Mouse (Mus musculus): ENCODE measurements around the gene Sdk2. TPM values are rescaled to one million over a fixed set of nuclear protein-coding genes. Genes with fewer than 3 reads are reported as not detected.
A peak's percentile ranks its signal among the peaks of the same experiment; 100 is the strongest.

The Sdk2 gene
- total and polyA plus RNA-seq, 3 experiments: 1.2 to 4.8 (median 1.3) TPM

- Histone ChIP-seq H3K4me3 (replicated peaks in 1 of 3; ENCODE audit: low read depth in 2 of 3, low read length in 2 of 3, poor library complexity in 1 of 3) (no peak overlapping the region), H3K4me1 (ENCODE audit: control insufficient read depth in 1 of 2, insufficient read depth in 2 of 2) (peaks cover 2 to 15% of the 10 kb centered on the region in 2 experiments; a peak in 3 of 4 replicates), H3K36me3 (replicated peaks in 1 of 2; ENCODE audit: control insufficient read depth in 1 of 2, insufficient read depth in 1 of 2, low read length in 1 of 2) (no peaks in the 10 kb centered on the region), H3K27me3 (replicated peaks) (no peaks in the 10 kb centered on the region), H3K4me2 (ENCODE audit: insufficient read depth, low read depth, poor library complexity, severe bottlenecking) (no peak overlapping the region), H3K9ac (ENCODE audit: insufficient read depth, low read depth) (no peak overlapping the region), H3K9me3 (replicated peaks; ENCODE audit: low read length) (peaks cover 25% of the 10 kb centered on the region), H3K79me2 (replicated peaks; ENCODE audit: control insufficient read depth, extremely low read depth, insufficient read depth, poor library complexity, severe bottlenecking) (no peaks in the 10 kb centered on the region), H3K27ac (ENCODE audit: insufficient read depth, low read depth) (no peak overlapping the region)
- TF ChIP-seq CTCF (conservative IDR thresholded peaks at IDR 0.05 in 1 of 2, IDR thresholded peaks at IDR 0.05 in 1 of 2; ENCODE audit: low read depth in 2 of 2, low read length in 2 of 2) (peak; percentile 41 to 54; a peak in 3 of 4 replicates), POLR2A (IDR thresholded peaks at IDR 0.05; ENCODE audit: low read depth, low read length) (no peak), ELF1 (IDR thresholded peaks at IDR 0.05; ENCODE audit: low read depth, low read length) (no peak)
- in situ Hi-C loops (cut with MboI; ENCODE audit: low pct_ligation_motif_present, low pct_unique_long_range_greater_than_20kb, low sequenced_read_pairs) (loop anchor here (10.0 kb wide), 1 partner anchor 186 kb away; no protein-coding TSS in a partner anchor), dilution Hi-C loops (cut with MboI; ENCODE audit: extremely low pct_ligation_motif_present, extremely low pct_unique_long_range_greater_than_20kb, low sequenced_read_pairs) (no loop called here)
- no peak for DNase-seq (ENCODE audit: extremely low read depth)
These were observed 4.0 kb upstream of the Sdk2 start for GRCm38 (mm10) chr11:114070881-114071280.

- Histone ChIP-seq H3K4me3 (replicated peaks in 1 of 3; ENCODE audit: low read depth in 2 of 3, low read length in 2 of 3, poor library complexity in 1 of 3) (no peak overlapping the region), H3K79me2 (replicated peaks; ENCODE audit: control insufficient read depth, extremely low read depth, insufficient read depth, poor library complexity, severe bottlenecking) (no peaks in the 10 kb centered on the region), H3K27me3 (replicated peaks) (no peaks in the 10 kb centered on the region), H3K36me3 (replicated peaks in 1 of 2; ENCODE audit: control insufficient read depth in 1 of 2, insufficient read depth in 1 of 2, low read length in 1 of 2) (no peaks in the 10 kb centered on the region), H3K9ac (ENCODE audit: insufficient read depth, low read depth) (no peak overlapping the region), H3K27ac (ENCODE audit: insufficient read depth, low read depth) (no peak overlapping the region), H3K4me2 (ENCODE audit: insufficient read depth, low read depth, poor library complexity, severe bottlenecking) (no peak overlapping the region), H3K9me3 (replicated peaks; ENCODE audit: low read length) (peaks cover 27% of the 10 kb centered on the region), H3K4me1 (ENCODE audit: control insufficient read depth in 1 of 2, insufficient read depth in 2 of 2) (peaks cover 2 to 15% of the 10 kb centered on the region in 2 experiments; a peak in 3 of 4 replicates)
- dilution Hi-C loops (cut with MboI; ENCODE audit: extremely low pct_ligation_motif_present, extremely low pct_unique_long_range_greater_than_20kb, low sequenced_read_pairs): no loop called here
- TF ChIP-seq SIN3A (IDR thresholded peaks at IDR 0.05; ENCODE audit: low read length): no peak
- no peak for TF ChIP-seq ZNF384 (IDR thresholded peaks at IDR 0.05; ENCODE audit: low read depth, low read length)
- no peak for TF ChIP-seq MAZ (IDR thresholded peaks at IDR 0.05; ENCODE audit: low read depth, low read length)
- no peak for TF ChIP-seq HCFC1 (IDR thresholded peaks at IDR 0.05; ENCODE audit: low read depth, low read length)
- no peak for TF ChIP-seq MEF2A (IDR thresholded peaks at IDR 0.05; ENCODE audit: borderline replicate concordance, low read depth, low read length)
- no peak for TF ChIP-seq E2F4 (IDR thresholded peaks at IDR 0.05; ENCODE audit: insufficient replicate concordance, low read depth, low read length)
- TF ChIP-seq ZC3H11A (IDR thresholded peaks at IDR 0.05; ENCODE audit: low read depth, low read length): no peak
- TF ChIP-seq UBTF (IDR thresholded peaks at IDR 0.05; ENCODE audit: low read depth, low read length): no peak
- no peak for DNase-seq (ENCODE audit: extremely low read depth)
- in situ Hi-C loops (cut with MboI; ENCODE audit: low pct_ligation_motif_present, low pct_unique_long_range_greater_than_20kb, low sequenced_read_pairs): loop anchor here (10.0 kb wide), 1 partner anchor 185 kb away; no protein-coding TSS in a partner anchor
These were observed 3.3 kb upstream of the Sdk2 start for GRCm38 (mm10) chr11:114070131-114070530.

GRCm38 (mm10) chr11:114068390-114068789, 1.5 kb upstream of the Sdk2 start:
- Histone ChIP-seq H3K4me2 (ENCODE audit: insufficient read depth, low read depth, poor library complexity, severe bottlenecking) (no peak overlapping the region), H3K27me3 (replicated peaks) (peaks cover 4% of the 10 kb centered on the region), H3K4me3 (replicated peaks in 1 of 3; ENCODE audit: low read depth in 2 of 3, low read length in 2 of 3, poor library complexity in 1 of 3) (no peak overlapping the region), H3K9ac (ENCODE audit: insufficient read depth, low read depth) (no peak overlapping the region), H3K79me2 (replicated peaks; ENCODE audit: control insufficient read depth, extremely low read depth, insufficient read depth, poor library complexity, severe bottlenecking) (no peaks in the 10 kb centered on the region), H3K4me1 (ENCODE audit: control insufficient read depth in 1 of 2, insufficient read depth in 2 of 2) (peaks cover 2 to 15% of the 10 kb centered on the region in 2 experiments; a peak in 3 of 4 replicates), H3K36me3 (replicated peaks in 1 of 2; ENCODE audit: control insufficient read depth in 1 of 2, insufficient read depth in 1 of 2, low read length in 1 of 2) (no peaks in the 10 kb centered on the region), H3K9me3 (replicated peaks; ENCODE audit: low read length) (peaks cover 37% of the 10 kb centered on the region), H3K27ac (ENCODE audit: insufficient read depth, low read depth) (no peak overlapping the region)
- peak; percentile 34 for DNase-seq (ENCODE audit: extremely low read depth)
- dilution Hi-C loops (cut with MboI; ENCODE audit: extremely low pct_ligation_motif_present, extremely low pct_unique_long_range_greater_than_20kb, low sequenced_read_pairs): no loop called here
- in situ Hi-C loops (cut with MboI; ENCODE audit: low pct_ligation_motif_present, low pct_unique_long_range_greater_than_20kb, low sequenced_read_pairs): no loop called here
- TF ChIP-seq ZNF384 (IDR thresholded peaks at IDR 0.05; ENCODE audit: low read depth, low read length) (no peak), RAD21 (IDR thresholded peaks at IDR 0.05; ENCODE audit: low read depth, low read length) (peak; percentile 8), MYC (IDR thresholded peaks at IDR 0.05; ENCODE audit: low read depth, low read length) (no peak), CTCF (conservative IDR thresholded peaks at IDR 0.05 in 1 of 2, IDR thresholded peaks at IDR 0.05 in 1 of 2; ENCODE audit: low read depth in 2 of 2, low read length in 2 of 2) (peak in 1 of 2 experiments; percentile 23; a peak in 2 of 4 replicates), ZMIZ1 (IDR thresholded peaks at IDR 0.05; ENCODE audit: low read depth, low read length) (no peak), ZC3H11A (IDR thresholded peaks at IDR 0.05; ENCODE audit: low read depth, low read length) (no peak)

Data from CH12.LX (cell line).